Mouse (Mus musculus) erythroblast, adult 5-6 weeks (primary cell): Measurements from ENCODE around the gene Mlxipl. TPM values are rescaled to one million over a fixed set of nuclear protein-coding genes. Genes with fewer than 3 reads are reported as not detected.
A peak's percentile ranks its signal among the peaks of the same experiment; 100 is the strongest.
"Not testable (repeated sequence)": the region's sequence is repeated elsewhere in the genome, so short reads cannot be mapped to it uniquely, and the experiment has no call there.

Experiments
- ATAC-seq: replicated peaks from 2 replicates; pipeline ENCODE4 v1.8.0; 2016; ENCODE audit warnings: moderate number of reproducible peaks, mild to moderate bottlenecking, moderate TSS enrichment, inconsistent platforms; ENCODE audit not compliant: poor library complexity, low FRiP score, severe bottlenecking
- total RNA-seq, 2 experiments: library from RNA; stranded (forward) in 1 of 2; stranded (reverse) in 1 of 2; fragments of 150-400 nt in 1 of 2; fragments of 200-764, 138-1000 nt in 1 of 2; gene quantifications; 2 replicates each; pipeline versions ENCODE4 v1.2.3 to v1.2.4; 2015 to 2017; ENCODE audit warnings: low replicate concordance in 2 of 2

Mlxipl gene
- total RNA-seq (2015; ENCODE audit: low replicate concordance) (not detected in 2 replicates), total RNA-seq (2017; ENCODE audit: low replicate concordance) (0.51 TPM in 1 of 2 replicates, not detected in the other)

GRCm38 (mm10) chr5:135089653-135090052 lies at the start of gene Mlxipl:
Gene Mlxipl (plus strand): TSS chr5:135089890.
- no peak for ATAC-seq

GRCm38 (mm10) chr5:135040059-135040458 lies 49.6 kb upstream of the Mlxipl start:
- no peak for ATAC-seq

GRCm38 (mm10) chr5:135040777-135041176 lies 48.9 kb upstream of the Mlxipl start:
- ATAC-seq = no peak

- ATAC-seq = no peak
These were observed 47.4 kb upstream of the Mlxipl start for GRCm38 (mm10) chr5:135042105-135042788.

- ATAC-seq = no peak
These were observed 45.1 kb upstream of the Mlxipl start for GRCm38 (mm10) chr5:135044575-135044974.

- ATAC-seq = no peak
These were observed 41.2 kb upstream of the Mlxipl start for GRCm38 (mm10) chr5:135048539-135048938.

GRCm38 (mm10) chr5:135049268-135049667 lies 40.4 kb upstream of the Mlxipl start:
- ATAC-seq = not testable (repeated sequence)

- no peak for ATAC-seq
These were observed 36.3 kb upstream of the Mlxipl start for GRCm38 (mm10) chr5:135053356-135053755.

GRCm38 (mm10) chr5:135063629-135064381 lies 25.9 kb upstream of the Mlxipl start, which contains the start of gene Dnajc30:
Gene Dnajc30 (plus strand): TSS chr5:135064202.
- ATAC-seq = peak; percentile 97

- ATAC-seq = peak; percentile 68
These were observed 25.3 kb upstream of the Mlxipl start for GRCm38 (mm10) chr5:135064382-135064766.

GRCm38 (mm10) chr5:135064909-135065446 lies 24.7 kb upstream of the Mlxipl start, which contains the start of gene Bud23:
Gene Bud23 (minus strand): TSS chr5:135064959.
- not testable (repeated sequence) for ATAC-seq

GRCm38 (mm10) chr5:135066008-135066407 lies 23.7 kb upstream of the Mlxipl start:
- no peak for ATAC-seq

GRCm38 (mm10) chr5:135070448-135070847 lies 19.2 kb upstream of the Mlxipl start:
- ATAC-seq = 0 out of 2 replicates have a peak, but pooled peaks have one; percentile 15

GRCm38 (mm10) chr5:135072061-135072460 lies 17.6 kb upstream of the Mlxipl start:
- ATAC-seq = no peak

- no peak for ATAC-seq
These were observed 17.0 kb upstream of the Mlxipl start for GRCm38 (mm10) chr5:135072720-135073119.

GRCm38 (mm10) chr5:135073349-135074150 lies 16.1 kb upstream of the Mlxipl start:
- no peak for ATAC-seq

GRCm38 (mm10) chr5:135075655-135076054 lies 14.0 kb upstream of the Mlxipl start:
- ATAC-seq = no peak

GRCm38 (mm10) chr5:135076368-135076767 lies 13.3 kb upstream of the Mlxipl start:
- no peak for ATAC-seq

- no peak for ATAC-seq
These were observed 12.7 kb upstream of the Mlxipl start for GRCm38 (mm10) chr5:135076931-135077505.
